Mouse (Mus musculus) MEL-GATA-1-ER (cell line): ENCODE data around the gene Hspb7.

Experiments
- DNase-seq: peaks from one replicate; pipeline ENCODE4 v3.0.0-alpha.2; 2012; ENCODE audit warnings: low read depth; ENCODE audit errors: extremely low read depth

Gene Hspb7

DNA sequence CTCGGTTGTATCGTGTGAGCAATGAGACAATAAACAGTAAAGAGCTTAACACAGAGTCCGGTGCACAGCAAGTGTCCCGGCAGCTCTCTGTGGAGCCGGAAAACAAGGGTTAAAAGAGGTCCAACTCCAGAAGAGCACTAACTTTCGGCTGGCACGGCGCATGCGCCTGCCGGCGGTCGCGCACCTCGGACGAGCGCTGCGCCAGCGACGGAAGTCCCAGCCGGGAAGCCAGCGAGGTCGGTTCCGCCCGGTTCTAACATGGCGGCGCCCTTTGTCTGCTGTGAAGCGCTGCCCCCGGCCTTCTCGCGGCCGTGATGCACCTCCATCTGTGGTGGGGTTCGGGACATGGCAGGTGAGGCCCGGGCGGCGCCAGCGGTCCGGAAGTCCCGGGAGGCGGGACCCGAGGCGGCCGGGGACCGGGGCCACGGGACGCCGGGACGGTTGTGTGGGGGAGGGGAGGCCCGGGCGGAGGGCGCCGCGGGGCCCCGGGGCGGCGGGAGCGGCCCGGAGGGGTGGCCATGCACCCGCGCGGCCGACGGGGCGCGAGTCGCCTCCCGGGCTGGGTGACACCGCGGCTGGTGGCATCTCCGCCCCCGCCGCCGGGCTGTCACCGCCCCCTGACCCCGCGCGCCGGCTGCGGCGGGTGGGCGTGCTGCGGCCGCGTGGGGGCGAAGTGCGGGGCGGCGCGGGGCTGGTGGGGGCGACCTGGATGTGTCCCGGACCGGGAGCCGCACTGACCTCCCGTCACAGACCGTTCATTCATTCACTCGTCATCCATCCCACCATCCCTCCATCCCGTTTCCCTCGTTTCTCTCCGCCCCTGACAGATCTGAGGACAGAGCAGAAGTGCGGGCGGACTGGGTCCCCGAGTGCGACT, 24.1 kb downstream of the Hspb7 start, which contains the start of gene Zbtb17:
Gene Zbtb17, plus strand, starts transcription at position 204 of the 877 bp plus-strand sequence.
- peak; percentile 68 for DNase-seq

DNA sequence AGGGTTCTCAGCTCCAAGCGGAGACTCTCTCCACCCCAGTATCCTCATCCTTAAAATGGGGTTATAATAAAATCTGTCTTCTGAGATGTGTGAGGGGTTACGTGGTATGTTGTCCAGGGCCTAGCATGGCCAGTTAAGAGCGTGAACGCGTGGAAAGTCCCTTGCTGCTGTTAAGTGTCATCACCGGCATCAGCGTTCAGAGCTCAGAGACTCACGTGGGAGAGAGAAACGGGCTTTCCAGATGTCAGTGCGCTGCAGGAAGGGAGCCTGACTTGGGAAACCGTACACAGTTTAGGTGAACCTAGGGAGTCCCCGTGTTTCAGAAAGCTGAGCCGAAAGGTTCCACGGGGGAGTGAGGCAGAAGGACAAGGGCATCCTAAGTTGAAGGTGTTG, 24.7 kb downstream of the Hspb7 start:
- no peak for DNase-seq

DNA sequence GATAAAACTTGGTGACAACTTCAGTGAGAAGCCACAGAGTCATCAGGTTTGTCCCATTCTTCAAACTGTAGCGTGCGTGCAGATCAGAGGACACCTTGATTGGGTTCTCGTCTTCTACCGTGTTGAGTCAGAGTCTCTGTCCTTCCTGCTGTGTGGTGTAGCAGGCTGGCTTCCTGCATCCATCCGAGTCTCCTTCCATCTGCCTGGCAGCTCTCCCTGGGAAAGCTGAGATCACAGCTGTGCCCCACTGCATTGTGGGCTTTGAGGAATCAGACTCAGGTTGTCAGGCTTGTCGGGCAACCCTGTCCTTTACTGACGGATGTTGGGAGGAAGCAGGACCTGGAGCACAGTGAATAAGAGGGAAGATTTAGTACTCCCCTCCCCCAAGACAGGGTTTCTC, 25.6 kb downstream of the Hspb7 start:
- no peak for DNase-seq

DNA sequence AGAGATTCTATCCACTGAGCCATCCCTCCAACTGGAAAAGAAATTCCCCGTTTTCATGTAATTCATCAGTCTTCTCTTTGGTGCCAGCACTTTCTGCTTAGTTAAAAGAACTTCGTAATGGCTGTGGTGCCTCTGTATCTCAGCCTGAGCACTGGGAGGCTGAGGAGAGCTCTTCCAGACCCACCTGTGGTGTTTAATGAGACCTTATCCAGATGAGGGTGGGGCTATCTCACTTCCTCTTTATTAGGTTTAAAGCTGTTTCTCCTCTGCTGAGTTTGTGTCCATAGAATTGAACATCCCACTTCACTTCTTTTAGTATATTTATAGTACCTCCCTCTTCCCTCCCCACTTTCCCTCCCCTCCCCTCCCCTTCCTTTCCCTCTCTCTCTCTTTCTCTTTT, 30.7 kb downstream of the Hspb7 start:
- peak; percentile 94 for DNase-seq

DNA sequence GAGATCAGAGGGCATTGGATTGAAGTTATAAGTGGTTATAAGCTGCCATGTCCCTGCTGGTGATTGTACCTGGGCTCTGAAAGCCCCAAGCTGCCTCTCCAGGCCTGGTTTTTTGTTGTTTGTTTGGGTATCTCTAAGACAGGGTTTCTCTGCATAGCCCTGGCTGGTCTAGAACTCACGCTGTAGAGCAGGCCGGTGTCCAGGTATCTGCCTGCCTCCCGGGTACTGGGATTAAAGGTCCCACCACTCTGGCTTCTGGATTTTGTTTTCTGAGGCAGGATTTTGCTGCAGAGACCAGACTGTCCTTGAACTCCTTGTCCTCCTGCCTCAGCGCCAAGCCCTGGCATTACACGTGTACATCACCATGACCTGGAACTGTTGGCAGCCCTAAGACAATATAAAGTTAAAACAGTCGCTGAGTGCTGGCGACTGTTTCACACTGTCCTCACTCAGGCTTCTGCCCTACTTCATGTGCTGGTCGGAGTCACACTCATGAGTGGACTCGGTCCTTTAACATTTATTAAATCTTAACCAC, 31.4 kb downstream of the Hspb7 start:
- DNase-seq: no peak

DNA sequence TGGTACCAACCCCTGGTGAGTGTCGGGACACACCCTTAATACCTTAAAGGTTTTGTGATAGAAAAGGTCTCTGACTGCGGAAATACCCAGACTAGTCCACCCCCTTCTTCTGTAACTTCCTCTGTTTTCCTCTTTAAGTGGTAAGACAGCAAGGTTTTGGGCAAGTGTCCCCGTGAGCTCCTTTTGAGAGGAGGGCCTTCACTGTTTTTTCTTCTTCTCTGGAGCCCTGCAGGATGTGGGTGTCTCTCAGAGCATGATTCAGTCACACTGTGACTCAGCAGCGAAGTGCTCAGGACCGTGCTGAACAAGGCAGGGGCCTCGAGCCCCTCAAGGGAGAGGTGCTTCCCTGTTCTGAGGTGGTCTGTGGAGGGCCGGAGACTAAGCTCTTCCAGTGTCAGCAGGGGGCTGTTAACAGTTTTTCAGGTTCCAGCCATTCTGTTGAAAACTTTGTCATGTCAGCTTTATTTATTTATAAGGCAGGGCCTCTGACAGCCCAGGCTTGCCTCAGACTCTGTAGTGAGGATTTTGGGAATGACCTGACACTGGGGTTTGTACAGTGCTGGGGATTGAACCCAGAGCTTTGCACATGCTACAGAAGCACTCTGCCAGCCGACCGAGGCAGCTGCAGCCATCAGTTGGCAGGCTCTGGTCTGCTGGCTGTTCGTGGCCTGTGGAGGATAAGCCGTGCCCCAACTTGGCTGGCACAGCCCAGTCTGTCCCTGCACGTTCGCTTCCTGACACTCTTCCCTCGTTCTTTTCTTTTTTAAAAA, 34.2 kb downstream of the Hspb7 start:
- DNase-seq: no peak

DNA sequence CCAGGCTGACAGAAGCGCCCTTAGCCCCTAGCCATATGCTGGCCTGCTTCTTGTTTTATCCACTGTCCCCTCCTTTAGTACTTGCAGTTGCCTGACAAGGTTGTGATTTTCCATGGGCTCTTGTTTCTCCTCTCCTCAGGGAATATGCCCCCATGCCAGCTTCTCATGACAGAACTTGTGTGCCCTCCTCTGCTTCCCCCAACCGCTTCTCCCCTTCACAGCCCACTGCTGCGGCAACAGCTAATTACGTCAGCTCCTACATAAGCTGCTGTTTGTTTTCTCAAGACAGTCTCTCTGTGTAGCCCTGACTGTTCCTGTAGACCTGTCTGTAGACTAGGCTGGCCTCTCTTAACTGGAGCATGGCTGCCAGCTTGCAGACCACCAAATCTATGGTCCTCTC, 34.9 kb downstream of the Hspb7 start:
- DNase-seq: no peak

DNA sequence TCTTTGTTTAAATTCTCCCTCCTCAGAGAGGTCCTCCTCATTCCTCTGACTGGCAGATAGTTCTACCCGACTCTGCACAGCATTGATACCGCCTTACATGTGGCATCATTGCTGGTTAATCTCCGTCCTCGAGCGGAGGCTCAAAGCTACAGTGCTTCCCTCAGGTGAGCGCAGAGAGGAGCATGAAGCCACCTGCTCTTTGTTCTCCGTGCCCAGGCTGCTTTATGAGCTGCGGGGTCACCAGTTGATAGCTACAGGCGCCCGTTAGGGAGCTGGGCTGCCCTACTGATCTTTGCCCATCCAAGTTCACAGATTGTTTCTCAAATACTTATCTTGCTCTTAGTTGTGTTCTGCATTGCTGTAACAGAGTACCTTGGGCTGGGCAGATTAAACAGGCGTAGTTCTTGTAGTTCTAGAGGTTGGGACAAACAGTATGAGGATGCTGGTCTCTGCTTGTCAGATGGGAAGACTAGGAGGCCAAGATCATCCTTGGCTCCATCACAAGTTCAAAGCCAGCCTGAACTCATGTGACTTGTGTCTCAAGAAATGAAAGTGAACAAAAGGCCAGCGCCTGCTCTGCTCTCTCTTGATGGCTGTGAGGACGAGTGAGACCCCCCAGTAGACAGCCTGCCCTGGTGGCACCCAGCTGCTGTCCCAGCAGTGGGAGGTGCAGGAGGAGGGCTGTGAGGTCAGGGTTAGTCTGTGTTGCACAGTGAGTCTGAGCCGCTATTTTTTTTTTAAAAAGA, 35.8 kb downstream of the Hspb7 start:
- DNase-seq: no peak

DNA sequence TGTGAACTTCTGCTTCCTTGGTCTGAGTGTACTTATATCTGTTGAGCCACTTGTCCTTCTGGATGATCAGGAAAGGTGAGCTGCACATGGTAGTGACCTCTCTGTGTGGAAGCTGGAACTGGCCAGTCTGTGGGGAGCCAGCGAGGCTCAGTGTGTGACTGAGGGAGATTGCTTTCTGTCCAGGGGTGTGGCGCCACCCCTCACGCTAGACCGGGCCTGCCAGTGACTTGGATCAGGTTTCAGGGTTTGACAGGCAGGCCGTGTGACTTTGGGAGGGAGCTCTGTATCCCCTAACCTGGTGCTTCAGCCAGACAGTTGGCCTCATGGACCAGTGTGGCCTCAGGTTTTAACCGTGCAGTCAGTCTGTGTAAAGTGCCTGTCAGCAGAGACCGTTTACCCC, 37.7 kb downstream of the Hspb7 start:
- DNase-seq: no peak

DNA sequence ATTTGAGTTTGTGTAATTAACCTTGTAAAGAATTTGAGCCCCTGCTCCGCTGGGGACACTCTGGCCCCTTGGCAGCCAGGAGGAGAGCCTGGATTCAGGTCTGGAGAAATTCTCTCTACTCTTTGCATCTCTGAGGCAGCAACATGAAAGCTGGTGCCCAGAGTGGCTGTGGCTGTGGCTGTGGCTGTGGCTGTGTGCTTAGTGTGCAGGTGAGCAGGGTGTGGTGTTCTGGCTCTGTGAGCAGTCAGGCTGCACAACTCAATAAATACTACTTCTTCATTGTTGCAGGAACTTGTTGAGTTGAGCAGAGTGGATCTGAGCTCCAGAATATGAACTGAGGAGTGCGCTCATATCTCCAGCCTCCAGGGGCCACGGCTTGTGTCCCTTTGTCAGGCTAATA, 38.3 kb downstream of the Hspb7 start:
- no peak for DNase-seq

DNA sequence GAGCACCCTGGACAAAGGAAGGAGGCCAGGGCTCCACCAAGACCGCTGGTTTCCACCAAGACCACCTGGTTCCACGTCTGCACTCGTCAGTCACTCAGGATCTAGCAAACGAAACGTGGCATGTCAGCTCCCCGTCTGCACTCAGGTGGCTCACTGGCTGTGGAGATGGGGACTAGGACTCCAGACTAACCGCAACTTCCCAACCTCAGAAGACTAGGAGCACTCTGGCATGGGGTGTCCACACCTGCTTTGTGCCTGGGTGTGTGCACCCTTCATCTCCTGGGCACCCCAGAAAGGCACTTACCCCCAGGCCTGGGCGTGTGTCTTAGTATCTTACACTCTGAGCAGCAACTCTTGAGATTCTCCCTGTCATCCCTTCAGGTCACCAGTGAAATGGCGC, 39.2 kb downstream of the Hspb7 start:
- no peak for DNase-seq

DNA sequence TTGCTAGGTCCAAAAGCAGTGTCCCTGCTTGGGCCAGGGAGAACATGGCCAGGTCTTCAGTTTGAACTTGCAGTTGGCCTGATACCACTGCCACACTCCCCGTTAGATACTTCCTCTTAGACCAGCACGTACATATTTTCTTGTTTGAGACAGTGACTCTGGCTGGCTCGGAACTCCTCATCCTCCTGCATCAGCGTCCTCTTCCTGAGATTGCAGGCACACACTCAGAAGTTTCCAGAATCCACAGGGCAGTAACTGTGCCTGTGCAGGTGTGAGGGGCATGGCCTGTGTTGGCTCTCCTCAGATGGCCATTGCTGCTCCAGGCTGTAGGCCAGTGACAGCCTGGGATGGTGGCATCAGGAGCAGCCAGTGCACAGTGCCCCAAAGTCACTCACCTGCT, 39.9 kb downstream of the Hspb7 start:
- DNase-seq: no peak

DNA sequence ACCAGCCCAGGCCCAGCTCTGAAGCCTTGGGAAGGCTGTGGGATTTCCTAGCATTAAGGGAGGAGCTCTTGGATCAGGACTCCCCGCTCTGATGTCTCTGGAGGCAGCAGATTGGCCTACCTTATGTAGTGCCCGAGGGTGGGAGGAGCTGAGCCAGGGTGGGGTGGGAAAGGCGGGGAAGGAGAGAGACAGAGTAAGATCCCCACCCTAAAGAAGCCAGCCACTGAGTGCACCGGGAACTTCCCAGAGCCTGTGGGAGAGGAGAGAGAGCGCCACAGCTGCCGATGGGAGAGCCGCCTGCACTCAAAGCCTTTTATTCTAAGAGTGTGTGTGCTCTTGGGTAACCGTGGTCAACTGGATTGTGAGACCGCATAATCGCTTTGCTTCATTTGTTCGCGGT, 40.5 kb downstream of the Hspb7 start:
- no peak for DNase-seq

DNA sequence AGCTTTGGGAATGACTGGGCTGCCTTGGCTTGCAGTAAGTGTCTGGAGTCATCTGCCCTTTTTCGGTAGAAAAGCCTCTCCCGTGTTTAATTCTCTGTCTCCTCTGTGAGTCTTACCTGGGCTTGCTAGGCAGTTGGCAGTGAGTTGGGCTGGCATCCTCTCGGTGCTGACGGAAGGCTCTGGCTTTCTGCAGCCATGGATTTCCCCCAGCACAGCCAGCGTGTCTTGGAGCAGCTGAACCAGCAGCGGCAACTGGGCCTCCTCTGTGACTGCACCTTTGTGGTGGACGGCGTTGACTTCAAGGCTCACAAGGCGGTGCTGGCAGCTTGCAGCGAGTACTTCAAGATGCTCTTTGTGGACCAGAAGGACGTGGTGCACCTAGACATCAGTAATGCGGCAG, 41.0 kb downstream of the Hspb7 start:
- no peak for DNase-seq

DNA sequence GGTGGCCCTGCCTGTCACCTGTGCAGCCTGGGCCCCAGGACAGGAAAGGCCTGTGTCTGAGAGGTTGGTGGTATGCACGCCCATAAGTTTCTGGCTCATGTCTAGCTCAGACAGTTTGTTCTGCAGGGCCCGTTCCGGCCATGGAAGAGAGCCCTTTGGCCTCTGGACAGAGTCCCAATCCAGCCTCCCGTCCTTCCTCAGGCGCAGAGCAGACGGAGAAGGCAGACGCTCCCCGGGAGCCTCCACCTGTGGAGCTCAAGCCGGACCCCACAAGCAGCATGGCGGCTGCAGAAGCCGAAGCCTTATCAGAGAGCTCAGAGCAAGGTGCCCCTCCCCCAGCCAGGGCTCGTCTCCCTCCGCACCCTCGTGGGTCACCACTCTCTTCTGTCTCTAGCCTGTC, 42.9 kb downstream of the Hspb7 start:
- DNase-seq: no peak

DNA sequence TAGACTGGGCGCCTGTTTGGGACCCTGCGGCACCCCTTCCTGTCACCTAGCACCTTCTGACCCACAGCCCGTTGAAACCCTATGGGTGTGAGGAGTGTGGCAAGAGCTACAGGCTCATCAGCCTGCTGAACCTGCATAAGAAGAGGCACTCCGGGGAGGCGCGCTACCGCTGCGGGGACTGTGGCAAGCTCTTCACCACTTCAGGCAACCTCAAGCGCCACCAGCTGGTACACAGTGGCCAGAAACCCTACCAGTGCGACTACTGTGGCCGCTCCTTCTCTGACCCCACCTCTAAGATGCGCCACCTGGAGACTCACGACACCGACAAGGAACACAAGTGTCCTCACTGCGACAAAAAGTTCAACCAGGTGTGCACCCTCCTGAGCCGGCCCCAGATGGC, 44.1 kb downstream of the Hspb7 start:
- no peak for DNase-seq

DNA sequence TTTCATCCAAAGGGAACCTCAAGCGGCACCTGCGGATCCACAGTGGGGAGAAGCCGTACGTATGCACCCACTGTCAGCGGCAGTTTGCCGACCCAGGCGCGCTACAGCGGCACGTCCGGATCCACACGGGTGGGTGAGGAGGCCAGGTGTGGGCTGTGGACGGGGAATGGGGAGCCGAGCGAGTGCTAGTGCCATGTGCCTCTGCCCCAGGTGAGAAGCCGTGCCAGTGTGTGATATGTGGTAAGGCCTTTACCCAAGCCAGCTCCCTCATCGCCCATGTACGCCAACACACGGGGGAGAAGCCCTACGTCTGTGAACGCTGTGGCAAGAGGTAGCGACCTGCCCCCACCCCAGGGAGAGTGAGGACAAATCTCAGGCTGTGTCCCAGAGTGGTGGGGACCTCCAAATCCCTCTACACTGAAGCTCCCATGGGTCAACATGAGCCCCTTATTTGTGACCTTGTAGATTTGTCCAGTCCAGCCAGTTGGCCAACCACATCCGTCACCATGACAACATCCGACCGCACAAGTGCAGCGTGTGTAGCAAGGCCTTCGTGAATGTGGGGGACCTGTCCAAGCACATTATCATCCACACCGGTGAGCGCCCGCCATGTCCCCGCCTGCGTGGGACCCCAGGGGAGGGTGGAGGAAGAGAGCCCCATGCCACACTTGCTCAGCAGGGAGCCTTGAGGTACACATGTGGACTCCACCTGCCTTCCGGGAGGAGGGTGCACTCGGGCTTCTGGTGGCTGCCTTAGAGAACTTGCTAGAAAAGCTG, 45.1 kb downstream of the Hspb7 start:
- no peak for DNase-seq

DNA sequence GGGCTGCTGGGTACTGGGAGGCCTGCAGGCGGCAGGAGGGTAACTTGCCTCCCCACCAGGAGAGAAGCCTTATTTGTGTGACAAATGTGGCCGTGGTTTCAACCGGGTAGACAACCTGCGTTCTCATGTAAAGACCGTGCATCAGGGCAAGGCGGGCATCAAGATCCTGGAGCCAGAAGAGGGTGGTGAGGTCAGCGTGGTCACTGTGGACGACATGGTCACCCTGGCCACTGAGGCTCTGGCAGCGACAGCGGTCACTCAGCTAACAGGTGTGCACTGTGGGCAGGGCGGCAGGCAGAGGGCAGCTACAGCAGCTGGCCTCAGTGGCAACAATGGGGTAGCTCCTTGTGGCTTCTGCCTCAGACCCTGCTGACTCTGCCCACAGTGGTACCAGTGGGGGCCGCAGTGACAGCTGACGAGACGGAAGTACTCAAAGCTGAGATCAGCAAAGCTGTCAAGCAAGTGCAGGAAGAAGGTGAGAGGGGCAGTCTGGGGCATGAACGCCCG, 45.8 kb downstream of the Hspb7 start:
- no peak for DNase-seq

DNA sequence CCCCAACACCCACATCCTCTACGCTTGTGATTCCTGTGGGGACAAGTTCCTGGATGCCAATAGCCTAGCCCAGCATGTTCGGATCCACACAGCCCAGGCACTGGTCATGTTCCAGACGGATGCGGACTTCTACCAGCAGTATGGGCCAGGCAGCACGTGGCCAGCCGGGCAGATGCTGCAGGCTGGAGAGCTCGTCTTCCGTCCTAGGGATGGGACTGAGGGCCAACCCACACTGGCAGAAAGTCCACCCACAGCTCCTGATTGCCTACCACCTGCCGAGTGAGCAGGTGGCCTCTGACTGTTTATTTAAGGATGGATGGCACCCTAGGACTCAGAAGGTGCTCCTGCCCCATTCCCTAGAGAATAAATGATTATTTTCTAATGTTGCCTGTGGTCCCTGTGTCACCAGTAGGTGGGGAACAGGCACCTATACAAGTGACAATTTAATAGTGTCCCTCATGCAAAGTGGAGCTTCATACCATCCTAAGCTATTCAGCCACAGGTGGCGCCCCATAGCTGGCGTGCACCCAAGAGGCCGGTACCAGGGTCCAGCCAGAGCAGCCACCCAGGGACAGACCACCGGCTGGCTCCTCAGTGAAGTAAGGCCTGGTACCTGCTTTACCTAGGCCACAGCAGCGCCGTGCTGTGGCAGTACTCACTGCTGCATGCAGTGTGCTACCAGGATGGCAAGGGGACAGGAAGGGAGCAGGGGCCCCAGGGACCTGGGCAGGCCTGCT, 46.4 kb downstream of the Hspb7 start:
- no peak for DNase-seq

DNA sequence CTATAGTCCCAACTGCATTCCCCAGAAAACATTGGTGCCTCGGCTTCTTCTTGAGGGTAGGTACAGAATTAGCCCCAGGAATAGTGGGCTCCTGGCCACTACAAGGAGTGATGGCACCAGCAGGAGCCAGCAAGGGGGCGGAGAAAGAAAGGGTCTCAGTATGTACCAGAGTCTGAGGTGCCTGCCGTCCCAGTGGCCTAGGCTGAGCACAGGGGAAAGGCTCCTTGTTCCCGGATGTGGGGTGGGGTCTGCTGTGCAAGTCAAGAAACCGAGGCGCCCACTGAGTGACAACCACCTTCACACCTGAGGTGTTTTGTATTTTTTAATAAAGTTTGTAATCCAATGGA, 47.0 kb downstream of the Hspb7 start:
- DNase-seq: no peak
